ENCODE assay signal across 8 mouse cellular contexts in genomic region chr2:121271236-121271927, GRCm38 (mm10). TPM values are rescaled to one million over a fixed set of nuclear protein-coding genes. Genes with fewer than 3 reads are reported as not detected.
DNase-seq lines count a peak whose midpoint lies in the region; ATAC-seq lines count a peak whose summit lies in the region.

TSS of gene Trp53bp1 (minus strand) at chr2:121271407.

- H3K9me3 ChIP-seq in hindbrain, embryonic 12.5 days (replicated peaks): no peaks in the 10 kb centered on the region

- ATAC-seq in hindbrain, embryonic 12.5 days (ENCODE audit: low FRiP score): peak; percentile 98

- H3K4me1 ChIP-seq in hindbrain, embryonic 12.5 days: peaks cover 37% of the 10 kb centered on the region

- 1% methylated on average over 37 of the region's 37 CpGs for WGBS in hindbrain, embryonic 12.5 days

- H3K4me2 ChIP-seq in hindbrain, embryonic 12.5 days (replicated peaks): peak within 1 kb of the TSS; percentile 66

- peak within 1 kb of the TSS; percentile 91 for H3K9ac ChIP-seq in hindbrain, embryonic 12.5 days

- peak within 1 kb of the TSS; percentile 97 for H3K27ac ChIP-seq in hindbrain, embryonic 12.5 days

- peaks cover 25% of the 10 kb centered on the region for H3K36me3 ChIP-seq in hindbrain, embryonic 12.5 days

- H3K4me3 ChIP-seq in hindbrain, embryonic 12.5 days: peak within 1 kb of the TSS; percentile 82

- no peaks in the 10 kb centered on the region for H3K27me3 ChIP-seq in hindbrain, embryonic 12.5 days

- DNase-seq in NIH3T3 (ENCODE audit: low read depth): peak; percentile 95
- peak; percentile 96 to 97 for DNase-seq in cerebellum, postnatal 10 days
- DNase-seq in frontal cortex, postnatal 10 days (ENCODE audit: low spot score in 2 of 2): peak; percentile 92 to 95
- peak; percentile 95 to 97 for DNase-seq in layer of hippocampus, postnatal 14 days (ENCODE audit: low spot score in 2 of 2)
- peak; percentile 95 for DNase-seq in lung, postnatal 14 days
- peak; percentile 89 for DNase-seq in retina, adult 2 months (ENCODE audit: low read depth, low spot score)
- peak; percentile 92 for DNase-seq in thymus, postnatal 36 days

RNA-seq across cellular contexts. Expression of gene Trp53bp1, which starts in this region (rescaled TPM):
- 207 and 211 TPM in 2 replicates for polyA plus RNA-seq in hindbrain, embryonic 12.5 days (2016; fragmentation: Nextera tagmentation; extraction: Ambion mirVana)
- total RNA-seq in layer of hippocampus, postnatal 14 days (2021): 100 to 1,000 TPM; 140 to 152 TPM

Comparison
In these comparisons a context has a peak if more than half of its experiments do, and no peak if none do; other contexts are left out.
1. Peak in every context shown above with its lines: DNase-seq, ATAC-seq, H3K4me3 ChIP-seq and H3K27ac ChIP-seq.